Mouse (Mus musculus) stomach, postnatal 0 days (tissue): Measurements from ENCODE around the gene Eml2.

Experiments
- CTCF ChIP-seq: IDR thresholded peaks from 2 replicates; pipeline ENCODE4 v1.5.1; 2016; ENCODE audit warnings: antibody characterized with exemption, low read depth, mild to moderate bottlenecking, moderate library complexity
- EP300 ChIP-seq: optimal IDR thresholded peaks from 2 replicates; pipeline ENCODE3; 2016; ENCODE audit warnings: antibody characterized with exemption

DNA sequence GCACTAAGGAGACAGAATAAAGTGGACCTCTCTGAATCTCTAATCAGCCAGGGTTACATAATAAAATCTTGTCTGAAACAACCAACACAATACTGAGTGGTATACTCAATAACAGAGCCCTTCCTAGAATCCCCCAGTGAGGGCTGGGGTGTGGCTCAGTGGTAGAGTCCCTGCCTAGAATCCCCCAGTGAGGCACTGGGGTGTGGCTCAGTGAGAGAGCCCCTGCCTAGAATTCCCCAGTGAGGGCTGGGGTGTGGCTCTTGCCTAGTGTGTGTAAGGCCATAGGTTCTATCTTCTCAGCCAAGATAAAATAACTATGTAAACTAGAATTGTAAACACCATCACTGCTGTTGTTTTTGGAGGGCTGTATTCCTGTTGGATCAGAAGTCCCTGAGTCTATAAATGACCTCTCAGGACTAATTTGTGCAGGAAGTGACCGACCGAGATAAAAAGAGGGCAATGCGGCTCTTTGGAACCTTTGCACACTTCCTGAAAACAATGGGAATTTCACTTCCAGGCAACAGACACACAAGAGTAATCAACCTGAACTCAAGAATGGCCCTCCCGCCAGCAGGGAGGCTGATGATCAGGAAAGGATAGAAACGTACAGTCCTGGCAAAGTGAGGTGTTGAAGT lies 34.9 kb downstream of the Eml2 start:
- TF ChIP-seq EP300 (no peak), CTCF (no peak)
